Mouse (Mus musculus): ENCODE data around the gene Clvs2. TPM values are rescaled to one million over a fixed set of nuclear protein-coding genes. Genes with fewer than 3 reads are reported as not detected.

Gene Clvs2
- not detected in 2 replicates for polyA plus RNA-seq (2012; rRNA removed)

DNA sequence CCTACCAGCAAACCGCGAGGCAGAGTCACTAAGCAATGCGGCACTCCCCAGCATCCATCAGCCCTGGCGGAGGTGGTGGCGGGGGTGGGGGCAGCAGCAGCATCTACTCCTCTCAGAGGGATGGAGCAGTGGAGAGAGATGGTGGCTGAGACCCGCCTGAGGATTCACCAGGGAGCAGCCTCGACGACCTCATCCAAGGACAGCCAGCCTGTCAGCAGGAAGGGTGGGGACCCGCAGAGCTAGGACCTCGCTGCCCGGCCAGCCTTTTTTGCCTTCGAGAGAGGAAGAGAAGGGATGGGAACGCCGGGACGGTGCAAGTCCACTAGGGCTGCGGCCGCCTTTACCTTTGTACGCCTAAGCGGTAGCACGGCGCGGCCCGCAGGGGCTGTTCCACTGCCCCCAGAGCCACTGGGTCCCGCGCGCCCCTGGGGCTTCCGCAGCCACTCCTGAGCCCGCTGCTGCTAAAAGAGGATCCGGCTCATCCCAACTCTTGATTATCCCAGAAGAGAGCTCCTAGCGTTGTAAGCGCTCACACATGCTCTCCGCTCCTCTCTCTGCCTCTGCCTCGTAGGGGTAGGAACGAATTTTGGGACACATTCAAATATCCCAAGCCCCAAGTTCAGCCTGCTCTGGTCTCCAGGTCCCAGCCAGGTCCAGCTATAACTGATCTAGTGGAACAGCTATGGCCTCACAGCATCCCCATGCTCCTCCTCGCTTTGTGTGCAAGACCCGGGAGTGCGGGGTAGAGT, at the start of gene Clvs2:
Clvs2 (minus strand) TSS at position 639 of the 749 bp plus-strand sequence.
- no peak for DNase-seq (ENCODE audit: low read depth)

DNA sequence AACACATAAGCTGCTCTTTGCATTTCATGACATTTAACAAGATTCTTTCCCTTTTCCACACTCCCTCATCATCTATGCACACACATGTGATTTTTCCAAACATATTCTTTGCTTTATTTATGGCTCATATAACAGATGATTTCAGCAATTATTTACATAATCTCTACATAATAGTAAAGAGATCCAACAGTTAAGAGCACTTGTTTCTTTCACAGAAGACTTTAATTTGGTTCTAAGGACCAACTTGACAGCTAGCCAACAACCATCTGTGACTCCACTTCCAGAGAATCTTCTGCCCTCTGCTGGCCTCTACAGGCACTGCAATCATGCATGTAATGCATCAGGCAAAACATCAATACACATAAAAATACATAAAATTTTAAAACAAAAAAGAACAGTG, 28.6 kb upstream of the Clvs2 start:
- no peak for DNase-seq (ENCODE audit: low read depth)

- DNase-seq (ENCODE audit: low read depth) = no peak
Measured at GRCm38 (mm10) chr10:33623577-33623991, 985 bp downstream of the Clvs2 start.

DNA sequence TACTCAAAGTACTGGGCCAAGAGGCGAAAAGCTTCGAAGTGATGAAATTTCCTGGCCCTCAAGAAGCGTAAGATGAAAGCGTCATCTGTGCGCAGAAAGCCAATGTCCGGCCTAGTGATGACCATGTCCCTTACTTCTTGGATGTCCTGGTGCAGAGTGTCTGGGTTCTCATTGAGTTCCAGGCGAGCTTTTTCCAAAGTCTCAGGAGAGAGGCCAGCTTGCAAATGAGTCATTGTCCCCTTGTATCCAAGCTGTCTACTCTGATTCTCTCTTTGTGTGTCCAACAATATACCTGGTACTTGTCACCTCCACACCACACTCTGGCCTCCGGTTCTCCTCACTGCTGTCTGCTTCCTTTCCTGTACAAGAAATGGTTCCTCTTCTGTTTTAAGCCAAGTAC, 1.9 kb downstream of the Clvs2 start:
- DNase-seq (ENCODE audit: low read depth) = no peak

DNA sequence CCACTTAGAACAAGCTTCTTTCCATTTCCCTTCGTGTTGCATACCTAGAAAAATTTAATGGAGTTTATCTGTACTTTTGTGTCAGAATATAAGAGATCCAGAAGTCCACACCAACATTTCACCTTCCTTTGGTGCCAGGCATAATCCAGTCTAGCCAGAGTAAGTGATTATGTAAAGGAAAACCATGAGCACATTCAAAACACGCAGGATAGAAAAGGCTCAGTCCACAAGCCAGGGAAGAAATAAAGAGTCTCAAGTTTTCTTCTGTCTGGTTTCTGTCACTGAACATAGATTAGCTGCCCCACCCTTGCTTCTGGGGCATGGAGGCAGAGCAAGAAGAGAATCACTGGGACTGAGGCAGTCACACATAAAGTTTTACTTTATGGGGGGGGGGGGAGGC, 8.4 kb downstream of the Clvs2 start:
- no peak for DNase-seq (ENCODE audit: low read depth)

DNA sequence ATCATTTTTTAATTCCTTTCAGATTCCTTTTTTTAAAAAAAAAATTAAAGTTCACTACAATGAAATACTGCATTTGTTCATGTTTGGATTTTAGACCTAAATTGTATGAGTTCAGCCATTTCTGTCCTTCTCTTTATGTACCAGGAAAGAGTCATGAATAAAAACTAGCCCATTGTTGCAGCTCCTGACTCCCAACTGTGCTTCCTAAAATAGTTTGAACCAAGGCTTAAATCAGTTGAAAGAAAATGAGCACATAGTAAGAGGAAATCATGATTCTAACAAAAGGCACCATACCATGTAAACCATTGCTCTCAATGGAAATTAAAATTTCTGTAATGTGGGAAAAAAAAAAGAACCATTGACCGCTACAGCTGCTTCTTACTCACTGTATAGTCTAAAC, 11.4 kb downstream of the Clvs2 start:
- no peak for DNase-seq (ENCODE audit: low read depth)

GRCm38 (mm10) chr10:33592732-33593131, 31.8 kb downstream of the Clvs2 start:
- no peak for DNase-seq (ENCODE audit: low read depth)

- DNase-seq (ENCODE audit: low read depth) = no peak
Measured at GRCm38 (mm10) chr10:33588800-33589199, 35.8 kb downstream of the Clvs2 start.

DNA sequence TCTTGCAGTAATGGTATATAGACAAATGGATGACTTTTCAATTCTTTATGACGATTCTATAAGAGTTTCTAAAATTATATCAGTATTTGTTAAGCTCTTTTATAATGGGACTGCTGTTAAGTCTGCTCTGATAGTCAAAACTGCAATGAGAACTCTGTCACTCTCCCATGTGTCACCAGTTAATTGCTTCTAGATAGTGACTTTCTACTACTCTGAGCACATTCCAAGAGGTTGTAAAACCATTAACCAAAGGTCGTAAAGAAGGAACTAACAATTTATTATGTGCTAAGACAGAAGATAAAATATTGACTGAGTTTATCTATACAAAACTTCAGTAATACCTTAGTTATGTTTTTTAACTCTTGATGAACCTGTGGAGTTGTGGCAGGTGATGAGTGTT, 37.5 kb downstream of the Clvs2 start:
- DNase-seq (ENCODE audit: low read depth) = no peak

- DNase-seq (ENCODE audit: low read depth) = no peak
Measured at GRCm38 (mm10) chr10:33558081-33558480, 66.5 kb downstream of the Clvs2 start.

DNA sequence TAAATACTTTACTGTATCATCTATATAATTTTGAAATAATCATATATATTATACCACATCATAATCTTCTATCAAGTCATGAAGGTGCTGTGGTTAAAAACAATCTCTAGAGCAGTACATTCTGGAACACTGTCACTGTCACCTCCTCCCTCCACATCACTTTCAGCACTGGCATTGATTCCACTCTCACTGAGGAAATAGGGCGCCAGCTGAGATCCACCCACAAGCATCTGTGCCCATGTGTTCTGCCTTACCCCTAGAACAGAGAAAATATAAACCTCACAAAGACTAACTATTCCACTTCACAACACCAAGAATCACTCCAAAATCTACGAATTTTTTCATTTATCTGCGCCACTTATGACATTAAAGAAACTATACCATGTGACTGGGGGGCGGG, 84.2 kb downstream of the Clvs2 start:
- DNase-seq (ENCODE audit: low read depth) = no peak

Other genes with a start within 250 kb of the Clvs2 start
- not detected in 2 replicates for gene Sult3a2, start 161.9 kb upstream of the Clvs2 start, polyA plus RNA-seq (2012; rRNA removed)
- not detected in 2 replicates for gene Sult3a1, start 233.0 kb upstream of the Clvs2 start, polyA plus RNA-seq (2012; rRNA removed)